Mouse (Mus musculus) spleen, adult 2 months (tissue): ENCODE data around the gene Mthfd2l.

Experiments
- CTCF ChIP-seq: fragments of 200-500 bp; IDR thresholded peaks from 2 replicates; pipeline ENCODE4 v1.5.1; 2011; ENCODE audit warnings: mild to moderate bottlenecking, inconsistent platforms; ENCODE audit not compliant: insufficient read depth, insufficient read length, insufficient replicate concordance; ENCODE audit errors: extremely low read depth
- POLR2A ChIP-seq: fragments of 200-500 bp; IDR thresholded peaks from 2 replicates; pipeline ENCODE4 v1.6.1; 2011; ENCODE audit warnings: low read depth, low read length, inconsistent platforms

DNA sequence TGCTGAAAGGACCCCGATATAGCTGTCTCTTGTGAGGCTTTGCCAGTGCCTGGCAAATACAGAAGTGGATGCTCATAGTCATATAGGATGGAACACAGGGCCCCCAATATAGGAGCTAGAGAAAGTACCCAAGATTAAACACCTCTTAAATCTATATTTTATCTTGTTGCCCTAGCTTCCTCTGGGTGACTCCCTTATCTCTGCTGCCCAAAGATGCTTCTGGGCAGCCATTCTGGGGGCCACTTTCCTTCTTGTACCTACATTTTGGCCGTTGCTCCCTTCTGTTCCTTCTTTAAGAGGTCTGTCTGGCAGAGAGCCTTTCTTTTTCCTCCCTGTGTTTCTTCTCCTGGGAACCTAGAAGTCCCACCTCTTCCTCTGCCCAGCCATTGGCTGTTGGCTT, 14.5 kb downstream of the Mthfd2l start:
- TF ChIP-seq CTCF (no peak), POLR2A (no peak)
